Mouse (Mus musculus): ENCODE measurements around the gene Cacybp.

Gene Cacybp

DNA sequence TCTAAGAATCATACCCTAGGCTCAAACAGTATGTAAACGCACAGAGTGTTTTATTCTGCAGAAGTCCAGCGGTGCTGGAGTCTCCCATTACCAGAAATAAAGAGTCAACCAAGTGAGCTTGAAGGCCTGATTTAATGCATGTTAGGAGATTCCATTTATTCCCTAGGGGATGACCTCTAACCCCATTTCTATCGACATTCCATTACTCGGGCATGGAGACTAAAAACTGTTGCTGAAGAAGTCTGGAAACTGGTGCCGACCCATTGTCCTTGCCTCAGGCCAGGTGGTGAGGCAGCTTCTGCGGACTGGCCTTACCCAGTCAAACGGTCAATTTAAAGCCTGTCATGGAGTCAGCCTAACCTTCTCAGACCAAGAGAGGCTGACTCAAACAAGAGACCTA is 1.5 kb upstream of the Cacybp start:
- DNase-seq: no peak

DNA sequence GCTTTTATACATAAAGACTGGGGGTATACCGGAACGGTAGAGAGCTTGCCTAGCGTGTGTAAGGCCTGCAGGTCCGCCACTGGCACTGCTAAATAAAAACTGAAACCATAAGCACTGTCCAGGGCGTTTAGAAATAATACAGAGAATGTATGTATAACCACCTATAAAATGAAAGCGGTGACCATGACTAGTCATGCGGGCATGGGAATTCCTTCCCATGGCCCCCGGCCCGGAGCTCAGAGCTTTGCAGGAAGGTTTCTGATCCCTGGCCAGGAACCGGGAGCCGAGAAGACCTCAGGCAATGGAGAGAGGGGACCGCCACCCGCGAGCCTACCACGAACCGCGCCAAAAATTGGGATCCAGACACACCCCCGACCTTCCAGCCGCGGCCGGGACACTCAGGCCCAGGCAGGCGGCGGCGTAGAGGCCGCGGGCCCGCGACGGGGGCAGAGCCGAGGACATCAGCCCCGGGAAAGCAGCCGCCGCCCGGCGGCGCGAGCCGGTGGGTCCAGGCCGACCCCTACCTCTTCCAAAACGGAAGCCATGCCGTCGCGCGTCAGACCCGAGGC is 468 bp downstream of the Cacybp start:
- peak; percentile 56 to 60 for DNase-seq

DNA sequence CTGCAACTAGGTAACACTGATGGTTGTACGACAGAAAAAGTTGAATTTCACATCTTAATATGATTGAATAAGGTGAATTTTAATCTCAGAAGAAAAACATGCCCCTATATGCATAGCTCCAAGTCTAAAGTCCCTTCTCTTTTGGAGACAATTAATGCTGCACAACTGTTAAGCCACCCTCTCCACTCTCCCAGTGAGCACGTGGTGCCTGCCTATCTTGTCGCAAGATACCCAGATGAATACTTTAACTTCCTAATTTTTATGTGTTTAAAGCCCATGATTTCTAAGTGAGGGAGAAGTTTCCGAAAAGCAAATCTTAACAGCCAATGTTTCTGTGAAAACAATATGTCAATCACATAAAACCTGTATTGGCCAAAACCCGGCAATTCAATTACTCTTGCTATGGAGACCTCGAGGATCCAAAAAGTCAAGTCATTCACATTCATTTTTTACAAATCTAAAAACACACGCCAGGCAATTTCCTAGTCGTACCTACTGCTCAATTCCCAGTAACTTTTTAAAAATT is 1.0 kb downstream of the Cacybp start:
- DNase-seq: no peak

DNA sequence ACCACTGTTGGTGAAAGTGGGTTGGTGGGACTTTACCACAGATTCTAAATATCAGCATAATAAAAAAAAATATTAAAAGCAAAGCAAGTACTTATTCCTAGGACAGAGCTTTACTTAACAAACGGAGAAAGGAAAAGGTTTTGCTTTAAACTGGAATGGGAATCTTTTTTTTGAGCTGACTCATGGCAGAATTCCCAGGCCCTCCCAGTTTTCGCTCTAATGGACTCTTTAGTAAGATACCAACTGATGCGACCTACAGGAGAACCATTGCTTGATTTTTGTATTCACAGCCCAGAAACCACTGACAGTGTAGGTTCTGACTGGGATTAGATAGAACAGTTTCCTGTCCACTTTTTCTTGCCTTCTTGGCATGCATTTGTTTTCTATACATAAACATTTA is 2.1 kb downstream of the Cacybp start:
- no peak for DNase-seq

DNA sequence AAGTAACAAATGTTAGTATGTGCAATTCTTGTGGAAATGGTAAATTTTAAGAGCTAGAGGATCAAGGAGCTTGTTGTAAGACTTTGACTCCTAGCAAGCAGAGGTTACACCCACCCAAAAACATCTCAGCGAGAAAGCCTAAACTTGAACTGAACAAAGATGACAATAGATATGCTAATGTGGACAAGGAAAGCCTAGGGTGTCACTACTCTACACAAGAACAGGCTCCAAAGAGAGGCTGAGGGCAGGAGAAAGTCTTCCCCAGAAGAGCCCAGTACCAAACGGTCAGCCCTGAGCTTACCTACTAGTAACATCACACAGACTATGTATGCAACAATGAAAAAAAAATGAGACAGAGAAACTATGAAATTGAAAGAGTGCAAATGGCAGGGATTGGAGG is 2.8 kb downstream of the Cacybp start:
- no peak for DNase-seq

DNA sequence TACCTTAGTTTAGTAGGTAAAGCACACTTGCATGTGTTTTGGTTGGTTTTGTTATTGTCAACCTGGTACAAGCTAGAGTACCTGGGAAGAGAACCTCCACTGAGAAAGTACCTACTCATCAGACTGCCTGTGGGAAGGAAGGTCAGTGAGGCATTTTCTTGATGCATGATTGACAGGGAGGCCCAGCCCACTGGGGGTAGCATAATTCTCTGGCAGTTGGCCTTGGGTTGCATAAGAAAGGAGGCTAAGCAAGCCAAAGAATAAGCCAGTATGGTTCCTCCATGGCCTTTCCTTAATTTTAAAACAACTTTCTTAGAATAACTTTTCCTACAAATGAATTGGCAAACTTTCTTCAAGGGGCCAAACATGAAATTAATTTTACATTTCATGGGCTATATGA is 7.2 kb downstream of the Cacybp start:
- no peak for DNase-seq

DNA sequence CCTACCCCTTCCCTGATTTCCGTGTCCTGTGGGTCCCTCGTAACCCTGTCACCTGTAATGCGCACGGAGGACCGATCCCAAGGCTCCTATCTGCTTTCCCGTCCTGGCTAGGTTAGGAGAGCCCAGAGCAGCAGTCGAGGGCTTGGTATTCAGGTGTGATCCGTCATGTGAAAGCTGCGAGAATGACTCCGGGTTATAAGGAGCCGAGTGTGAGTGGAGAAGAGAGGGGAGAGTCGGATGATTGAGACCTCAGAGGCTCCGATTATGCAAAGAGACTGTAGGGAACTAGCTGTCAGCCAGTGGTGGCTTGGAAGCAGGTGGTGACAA is 17.4 kb downstream of the Cacybp start:
- DNase-seq: no peak

DNA sequence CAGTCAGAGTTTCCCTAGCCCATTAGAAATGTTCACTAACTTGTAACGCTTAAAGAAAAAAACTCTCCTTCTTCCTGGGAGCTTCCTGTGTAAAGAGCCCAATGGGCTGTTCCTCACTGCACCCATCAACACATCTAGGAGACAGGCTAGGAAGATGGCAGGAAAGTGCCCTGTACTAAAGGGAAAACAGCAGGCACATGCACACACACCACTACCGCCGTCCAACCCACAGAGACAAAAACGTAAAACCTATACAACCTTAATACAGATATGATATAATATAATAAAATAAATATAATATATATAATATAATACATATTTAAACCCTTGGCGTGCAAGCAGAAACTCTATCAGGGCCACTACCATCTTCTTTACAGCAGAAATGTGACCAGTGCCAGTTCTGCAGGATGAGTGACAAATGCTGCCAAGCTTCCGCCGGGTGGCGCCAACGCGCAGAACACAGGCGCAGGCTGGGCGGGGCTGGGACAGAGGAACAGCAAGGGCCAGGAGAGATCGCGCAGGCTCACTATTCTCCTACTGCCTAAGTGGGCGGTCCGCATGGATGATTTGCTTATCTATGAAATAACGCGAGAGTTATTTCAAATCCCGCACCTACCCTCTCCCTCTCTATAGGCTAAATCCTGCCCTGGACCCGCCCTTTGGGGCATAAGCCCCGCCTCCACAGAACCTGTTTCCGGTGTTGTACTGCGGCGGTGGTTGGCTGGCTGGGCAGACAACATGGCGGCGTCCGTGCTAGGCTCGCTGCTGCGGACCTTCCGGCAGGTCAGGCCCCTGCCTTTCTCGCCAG is 17.9 kb downstream of the Cacybp start, which contains the start of gene Mrps14:
Mrps14 (plus strand) TSS at position 687 of the 808 bp plus-strand sequence.
- peak; percentile 98 to 99 for DNase-seq

DNA sequence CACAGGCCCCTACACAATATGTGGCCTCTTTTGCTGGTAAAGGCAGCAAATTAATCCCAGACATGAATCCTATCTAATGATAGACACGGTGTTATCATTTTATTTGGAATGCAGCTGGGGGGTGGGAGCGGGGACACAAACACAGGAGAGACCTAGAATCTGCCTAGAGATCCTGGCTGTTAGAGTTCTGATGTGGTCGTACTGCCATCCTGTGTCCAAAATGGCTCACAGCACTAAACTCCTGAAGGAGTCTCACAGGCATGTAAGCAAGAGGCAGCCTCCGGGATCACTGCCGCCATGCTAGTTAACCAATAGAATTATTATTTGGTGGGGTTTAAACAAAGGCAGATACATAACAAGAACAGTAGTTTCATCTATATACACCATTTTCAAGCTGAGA is 28.2 kb downstream of the Cacybp start:
- DNase-seq: peak; percentile 26 to 33

DNA sequence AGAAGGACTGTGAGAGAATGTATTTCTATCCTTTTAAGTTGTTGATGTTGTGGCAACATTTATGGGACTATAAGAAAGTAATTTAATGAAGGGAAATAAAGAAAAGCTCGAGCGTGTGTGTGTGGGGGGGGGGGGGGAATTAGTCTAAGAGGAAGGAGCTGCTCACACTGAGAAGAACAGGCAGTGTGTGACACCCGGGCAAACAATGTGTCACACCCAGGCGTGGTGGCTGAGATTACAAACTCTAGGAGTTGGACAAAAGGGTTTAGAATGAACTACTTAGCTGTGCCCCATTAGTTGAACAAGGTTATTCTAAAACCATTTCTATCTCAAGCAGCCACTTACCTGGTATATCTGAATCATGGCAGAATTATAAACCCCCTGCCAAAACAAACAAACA is 31.5 kb downstream of the Cacybp start:
- DNase-seq: no peak

DNA sequence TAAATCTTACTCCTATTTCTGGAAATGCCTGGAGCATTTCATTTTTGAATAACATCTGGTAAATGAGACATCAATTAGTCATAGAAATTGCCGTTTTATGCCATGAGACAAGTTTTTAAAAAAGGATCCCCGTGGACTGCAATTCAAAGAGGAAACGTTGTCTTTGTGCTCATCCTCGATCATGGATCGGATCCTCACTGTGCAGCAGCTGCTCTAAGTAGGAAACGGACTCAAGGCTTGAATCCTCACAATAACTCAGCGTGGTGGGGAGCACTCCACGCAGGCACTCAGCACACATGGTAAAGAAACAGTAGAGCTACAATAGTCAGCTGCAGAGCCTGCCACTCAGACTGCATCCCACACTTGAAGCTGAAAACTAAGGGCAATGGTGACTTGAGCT is 35.8 kb downstream of the Cacybp start:
- DNase-seq: no peak

DNA sequence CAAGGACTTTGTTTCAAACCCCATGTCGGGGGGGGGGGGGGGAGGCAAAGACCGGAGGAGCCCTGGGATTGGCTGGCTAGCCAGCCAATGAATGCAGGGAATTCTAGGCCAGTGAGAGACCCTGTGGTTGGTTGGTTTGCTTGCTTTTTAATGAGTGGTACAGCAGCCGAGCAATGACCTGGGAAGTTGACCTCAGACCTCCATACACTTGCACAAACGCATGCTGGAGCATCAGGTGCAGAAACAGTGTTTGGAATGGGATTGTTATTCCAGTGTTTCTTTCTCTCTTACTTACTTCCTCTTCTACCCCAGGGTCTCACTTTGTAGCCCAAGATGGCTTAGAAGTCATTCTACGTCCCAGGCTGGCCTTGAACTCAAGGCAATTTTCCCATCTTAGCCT is 46.1 kb downstream of the Cacybp start:
- DNase-seq: no peak

DNA sequence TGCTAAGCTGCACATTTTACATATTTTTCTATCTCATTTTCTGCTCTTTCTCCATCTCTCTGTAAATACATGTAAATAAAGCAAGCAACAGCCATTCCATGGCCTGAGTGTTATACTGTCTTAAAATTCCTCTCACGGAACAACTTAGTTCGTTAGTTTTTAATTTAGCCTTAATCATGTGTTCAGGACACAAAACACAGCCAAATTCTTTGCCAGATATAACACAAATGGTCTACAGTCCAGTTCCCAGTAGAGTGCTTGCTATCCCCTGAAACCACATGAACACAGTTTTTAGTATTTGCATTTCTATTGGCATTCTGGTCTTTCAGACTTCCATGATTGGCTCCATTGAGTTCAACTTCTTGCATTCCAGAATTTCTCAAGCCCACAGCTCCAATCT is 54.5 kb downstream of the Cacybp start:
- no peak for DNase-seq

DNA sequence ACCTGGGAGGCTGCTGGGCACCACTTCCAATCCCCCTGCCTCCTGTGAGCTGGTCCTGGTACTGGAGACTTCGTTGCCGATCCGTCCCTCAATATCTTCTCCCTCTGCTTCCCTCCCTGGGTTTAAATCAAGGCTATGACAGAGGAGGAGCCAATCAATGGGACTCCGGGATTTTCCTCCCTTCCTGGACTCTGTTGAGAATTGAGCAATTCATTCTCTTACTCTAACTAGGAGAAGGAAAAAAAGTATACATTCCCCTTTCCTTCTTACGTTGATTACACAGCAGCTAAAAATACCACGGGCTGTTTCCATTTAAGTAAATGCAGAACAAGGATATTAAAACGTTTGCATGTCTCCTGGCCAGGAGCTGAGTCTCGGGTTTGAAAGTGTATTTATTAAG is 59.2 kb downstream of the Cacybp start, which contains the start of gene Tnn:
Tnn (minus strand) TSS at position 101 of the 400 bp plus-strand sequence.
- DNase-seq: no peak

Data from cerebellum, postnatal 36 days (tissue).